Mouse (Mus musculus) liver, adult 2 months (tissue): ENCODE measurements around the gene Ntn4. TPM values are rescaled to one million over a fixed set of nuclear protein-coding genes. Genes with fewer than 3 reads are reported as not detected.

Source experiments
- DNase-seq: peaks from one replicate; pipeline ENCODE4 v3.0.0-alpha.2; 2011; ENCODE audit warnings: low read depth, low spot score; ENCODE audit errors: extremely low read depth
- H3K27ac ChIP-seq: fragments of 200-500 bp; replicated peaks from 2 replicates; pipeline ENCODE4 v1.5.1; 2012; ENCODE audit warnings: low read depth, mild to moderate bottlenecking, control low read depth, inconsistent platforms, low read length; ENCODE audit not compliant: insufficient read depth
- H3K27me3 ChIP-seq: fragments of 200-500 bp; 2 replicates; pipeline ENCODE4 v1.6.1; 2012; ENCODE audit warnings: mild to moderate bottlenecking, moderate library complexity, low read length, inconsistent platforms; ENCODE audit not compliant: control insufficient read depth, insufficient read depth
- H3K36me3 ChIP-seq: fragments of 200-500 bp; 2 replicates; pipeline ENCODE4 v1.6.1; 2012; ENCODE audit warnings: low read length, inconsistent platforms; ENCODE audit not compliant: control insufficient read depth, insufficient read depth
- H3K4me1 ChIP-seq: fragments of 200-500 bp; 2 replicates; pipeline ENCODE4 v1.6.1; 2011; ENCODE audit warnings: low read length; ENCODE audit not compliant: control insufficient read depth, insufficient read depth
- H3K4me3 ChIP-seq: fragments of 200-500 bp; 2 replicates; pipeline ENCODE4 v1.5.1; 2011; ENCODE audit warnings: low read depth, mild to moderate bottlenecking, control low read depth, low read length, moderate library complexity; ENCODE audit not compliant: insufficient read depth
- H3K79me2 ChIP-seq: fragments of 200-500 bp; 2 replicates; pipeline ENCODE4 v1.6.1; 2012; ENCODE audit warnings: inconsistent platforms, mild to moderate bottlenecking, low read length, moderate library complexity; ENCODE audit not compliant: control insufficient read depth, insufficient read depth
- H3K9ac ChIP-seq: fragments of 200-500 bp; 2 replicates; pipeline ENCODE4 v1.6.1; 2012; ENCODE audit warnings: low read depth, mild to moderate bottlenecking, control low read depth, inconsistent platforms, low read length
- CTCF ChIP-seq: fragments of 200-500 bp; IDR thresholded peaks from 2 replicates; pipeline ENCODE4 v1.5.1; 2011; ENCODE audit warnings: low read depth, low read length, control low read depth
- POLR2A ChIP-seq: fragments of 200-500 bp; IDR thresholded peaks from 2 replicates; pipeline ENCODE4 v1.6.1; 2011; ENCODE audit warnings: low read length, control low read depth; ENCODE audit not compliant: insufficient read depth; ENCODE audit errors: extremely low read depth
- WGBS: fragments of 180-500 bp; shearing (Covaris S2); methylation state at CpG from one replicate; pipeline ENCODE4 v1.1.7; 2018; 5-methylcytosine and 5-hydroxymethylcytosine counted together
- polyA plus RNA-seq: library from polyadenylated mRNA; depleted of rRNA; stranded (reverse); fragments of >200 nt; gene quantifications from 2 replicates; pipeline ENCODE4 v1.2.3, GENCODE M21; 2012; rRNA removed
- total RNA-seq: library from RNA; depleted of rRNA; stranded (reverse); fragments of >200 nt; gene quantifications from 2 replicates; pipeline ENCODE4 v1.2.3, GENCODE M21; 2014; rRNA removed

The Ntn4 gene
- total and polyA plus RNA-seq, 2 experiments, result 4.0 to 8.0 TPM

GRCm38 (mm10) chr10:93772492-93772891 is 132.0 kb downstream of the Ntn4 start:
- no peaks in the 10 kb centered on the region for H3K36me3 ChIP-seq
- TF ChIP-seq CTCF, result no peak
- TF ChIP-seq POLR2A, result no peak
- no peak overlapping the region for H3K9ac ChIP-seq
- WGBS, result 83% methylated on average over 3 of the region's 3 CpGs
- no peak overlapping the region for H3K4me3 ChIP-seq
- H3K27me3 ChIP-seq, result no peaks in the 10 kb centered on the region
- no peak for DNase-seq
- no peaks in the 10 kb centered on the region for H3K4me1 ChIP-seq
- no peaks in the 10 kb centered on the region for H3K79me2 ChIP-seq
- no peak overlapping the region for H3K27ac ChIP-seq

GRCm38 (mm10) chr10:93776731-93777151 is 136.3 kb downstream of the Ntn4 start:
- 57% methylated on average over 5 of the region's 5 CpGs for WGBS
- no peak overlapping the region for H3K9ac ChIP-seq
- no peak overlapping the region for H3K4me3 ChIP-seq
- no peaks in the 10 kb centered on the region for H3K27me3 ChIP-seq
- TF ChIP-seq POLR2A (no peak), CTCF (no peak)
- no peak for DNase-seq
- H3K36me3 ChIP-seq, result no peaks in the 10 kb centered on the region
- H3K4me1 ChIP-seq, result no peaks in the 10 kb centered on the region
- no peaks in the 10 kb centered on the region for H3K79me2 ChIP-seq
- H3K27ac ChIP-seq, result no peak overlapping the region

GRCm38 (mm10) chr10:93777372-93777771 is 136.9 kb downstream of the Ntn4 start:
- DNase-seq, result peak; percentile 23
- H3K79me2 ChIP-seq, result no peaks in the 10 kb centered on the region
- no peak for TF ChIP-seq POLR2A
- peak; percentile 77 for TF ChIP-seq CTCF
- 45% methylated on average over 7 of the region's 7 CpGs for WGBS
- no peak overlapping the region for H3K27ac ChIP-seq
- no peaks in the 10 kb centered on the region for H3K36me3 ChIP-seq
- H3K4me3 ChIP-seq, result no peak overlapping the region
- H3K4me1 ChIP-seq, result no peaks in the 10 kb centered on the region
- no peaks in the 10 kb centered on the region for H3K27me3 ChIP-seq
- no peak overlapping the region for H3K9ac ChIP-seq

GRCm38 (mm10) chr10:93783216-93784013 is 142.9 kb downstream of the Ntn4 start:
- Histone ChIP-seq H3K27ac (no peak overlapping the region), H3K9ac (no peak overlapping the region), H3K27me3 (no peaks in the 10 kb centered on the region), H3K79me2 (no peaks in the 10 kb centered on the region), H3K4me1 (no peaks in the 10 kb centered on the region), H3K4me3 (no peak overlapping the region), H3K36me3 (no peaks in the 10 kb centered on the region)
- no peak for DNase-seq
- TF ChIP-seq CTCF, result no peak
- TF ChIP-seq POLR2A, result no peak
- WGBS, result 77% methylated on average over 15 of the region's 15 CpGs

Other genes starting within 250 kb of the Ntn4 start
- 24.0 TPM in 2 replicates for gene Lta4h, start 187.3 kb upstream of the Ntn4 start, total RNA-seq
- 31.4 and 34.0 TPM in 2 replicates for gene Lta4h, start 187.3 kb upstream of the Ntn4 start, polyA plus RNA-seq
- 293 and 381 TPM in 2 replicates for gene Hal, start 151.9 kb upstream of the Ntn4 start, total RNA-seq
- gene Hal, start 151.9 kb upstream of the Ntn4 start, polyA plus RNA-seq, result 284 and 348 TPM in 2 replicates
- 185 and 255 TPM in 2 replicates for gene Amdhd1, start 100.6 kb upstream of the Ntn4 start, total RNA-seq
- gene Amdhd1, start 100.6 kb upstream of the Ntn4 start, polyA plus RNA-seq, result 204 and 233 TPM in 2 replicates
- gene Ccdc38, start 100.0 kb upstream of the Ntn4 start, total RNA-seq, result 0.07 and 0.28 TPM in 2 replicates
- 0.06 and 0.40 TPM in 2 replicates for gene Ccdc38, start 100.0 kb upstream of the Ntn4 start, polyA plus RNA-seq
- 13.5 and 14.5 TPM in 2 replicates for gene Snrpf, start 51.0 kb upstream of the Ntn4 start, total RNA-seq
- gene Snrpf, start 51.0 kb upstream of the Ntn4 start, polyA plus RNA-seq, result 13.7 and 15.1 TPM in 2 replicates
- gene Usp44, start 190.9 kb downstream of the Ntn4 start, total RNA-seq, result not detected in 2 replicates
- gene Usp44, start 190.9 kb downstream of the Ntn4 start, polyA plus RNA-seq, result not detected in 2 replicates